Comparison of ENCODE assay signal across 7 mouse cellular contexts in genomic region chrX:73242821-73243325, GRCm38 (mm10). TPM values are rescaled to one million over a fixed set of nuclear protein-coding genes. Genes with fewer than 3 reads are reported as not detected.
"Had no signal": no experiment of that assay in that cellular context is flagged by ENCODE, and none has a peak within 500 bp of the region (broad histone marks: within the 10 kb centered on the region; RNA-seq: fewer than 3 reads in every experiment).

Gene Xlr4c (minus strand): TSS chrX:73243130.

RNA-seq across cellular contexts. Expression of gene Xlr4c, which starts in this region (rescaled TPM):
- polyA plus RNA-seq: lung, embryonic 15.5 days; midbrain, embryonic 10.5 days; midbrain, embryonic 12.5 days; midbrain, embryonic 16.5 days; neural tube, embryonic 12.5 days; neural tube, embryonic 14.5 days; small intestine, adult 2 months had no signal
